Mouse (Mus musculus): ENCODE data around the gene 4930583I09Rik.

The 4930583I09Rik gene

GRCm38 (mm10) chr17:64835928-64836327 is at the start of gene 4930583I09Rik:
4930583I09Rik (minus strand) TSS chr17:64836071.
- no peak for DNase-seq (ENCODE audit: low read depth)

DNA sequence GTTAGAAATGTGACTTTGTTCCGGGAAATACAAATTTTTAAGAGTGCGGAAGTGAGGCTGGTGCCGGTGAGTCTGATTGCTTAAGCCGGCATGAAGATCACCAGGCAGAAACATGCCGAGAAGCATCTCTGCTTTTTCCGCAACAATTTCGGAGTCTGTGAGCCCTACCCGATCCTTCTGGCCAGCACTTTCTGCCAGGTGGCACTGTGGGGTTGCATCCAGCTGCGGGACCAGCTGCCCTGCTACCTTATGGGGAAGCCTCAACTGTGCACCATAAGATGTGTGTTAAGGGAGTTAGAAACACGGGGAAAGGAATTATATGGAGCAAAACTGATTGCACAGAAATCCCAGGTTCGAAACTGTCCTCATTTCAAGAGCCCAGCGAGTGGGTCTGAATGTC is 40.2 kb upstream of the 4930583I09Rik start:
- DNase-seq (ENCODE audit: low read depth): no peak

DNA sequence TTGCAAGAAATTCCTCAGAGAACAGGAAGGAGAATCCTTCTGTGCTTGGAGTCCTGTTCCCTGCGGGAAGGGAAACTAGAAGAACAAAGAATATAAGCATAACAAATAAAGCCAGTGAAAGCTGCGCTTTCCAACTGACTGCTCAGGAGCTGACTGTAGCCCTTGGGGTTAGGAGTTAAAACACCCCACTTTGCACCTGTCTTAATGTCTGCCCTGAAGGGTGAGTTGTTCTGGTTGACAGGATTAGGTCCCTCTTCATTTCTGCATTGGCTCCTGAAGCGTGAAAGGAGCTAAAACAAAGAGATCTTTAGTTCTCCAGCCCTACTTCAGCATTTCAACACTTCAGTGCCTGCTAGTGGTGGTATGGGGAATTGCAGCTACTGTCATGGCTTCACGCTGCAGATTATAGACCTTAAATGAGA is 37.8 kb upstream of the 4930583I09Rik start:
- peak; percentile 53 for DNase-seq (ENCODE audit: low read depth)

- DNase-seq (ENCODE audit: low read depth): no peak
Measured at GRCm38 (mm10) chr17:64863817-64864216, 27.9 kb upstream of the 4930583I09Rik start.

DNA sequence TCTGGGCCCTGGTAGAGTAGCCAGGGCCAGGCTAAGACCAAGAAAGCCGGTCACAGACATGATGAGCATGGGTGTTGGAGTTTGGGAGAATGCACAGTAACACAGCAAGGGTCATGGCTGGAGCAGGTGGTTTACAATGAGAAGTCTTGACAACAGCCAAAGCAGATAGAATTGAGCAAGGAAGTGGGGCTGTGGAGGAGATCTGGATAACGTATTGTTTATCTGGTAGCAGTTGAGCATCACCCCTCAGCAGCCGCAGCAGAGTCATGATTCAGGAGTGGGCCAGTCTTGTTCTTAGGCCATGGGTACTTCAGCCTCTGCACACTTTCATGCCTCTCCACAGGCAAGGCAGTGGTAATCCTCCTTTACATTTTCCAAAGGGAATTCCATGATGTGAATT is 25.1 kb upstream of the 4930583I09Rik start:
- DNase-seq (ENCODE audit: low read depth): no peak

DNA sequence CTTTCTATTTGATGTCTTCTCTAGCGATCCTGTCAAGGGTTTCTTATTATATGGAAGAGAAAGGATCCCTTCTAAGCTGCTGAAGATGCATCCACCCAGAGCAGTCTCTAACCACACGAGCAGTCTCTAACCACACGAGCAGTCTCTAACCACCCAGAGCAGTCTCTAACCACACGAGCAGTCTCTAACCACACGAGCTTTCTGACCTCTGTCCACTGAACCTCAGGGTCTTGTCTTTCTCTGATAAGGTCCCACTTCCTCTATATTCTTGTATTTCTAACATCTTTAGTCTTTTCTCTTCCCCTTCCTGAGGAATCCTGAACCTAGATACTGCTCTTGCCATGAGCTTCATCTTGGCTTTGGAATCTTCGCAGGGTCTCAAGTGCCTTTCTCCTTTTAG is 23.0 kb upstream of the 4930583I09Rik start:
- no peak for DNase-seq (ENCODE audit: low read depth)

GRCm38 (mm10) chr17:64848031-64848430 is 12.2 kb upstream of the 4930583I09Rik start:
- DNase-seq (ENCODE audit: low read depth): no peak

DNA sequence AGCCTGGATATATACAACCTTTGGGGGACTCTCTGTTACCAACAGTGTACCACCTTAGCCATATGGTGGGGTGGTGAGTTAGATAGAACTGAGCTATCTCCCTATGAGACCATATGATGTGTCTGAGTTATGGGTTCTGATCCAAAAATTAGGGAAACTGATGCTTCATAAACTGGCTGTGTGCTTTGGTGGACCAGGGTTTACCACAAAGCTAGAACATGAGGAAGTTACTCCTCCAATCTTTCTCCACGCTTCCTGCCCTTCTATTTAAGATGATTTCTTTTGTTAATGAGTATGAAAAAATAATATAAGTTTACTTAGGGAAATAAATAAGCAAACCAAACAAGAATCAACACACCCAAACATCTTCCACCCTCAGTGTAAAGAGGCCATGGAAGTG is 10.8 kb upstream of the 4930583I09Rik start:
- no peak for DNase-seq (ENCODE audit: low read depth)

DNA sequence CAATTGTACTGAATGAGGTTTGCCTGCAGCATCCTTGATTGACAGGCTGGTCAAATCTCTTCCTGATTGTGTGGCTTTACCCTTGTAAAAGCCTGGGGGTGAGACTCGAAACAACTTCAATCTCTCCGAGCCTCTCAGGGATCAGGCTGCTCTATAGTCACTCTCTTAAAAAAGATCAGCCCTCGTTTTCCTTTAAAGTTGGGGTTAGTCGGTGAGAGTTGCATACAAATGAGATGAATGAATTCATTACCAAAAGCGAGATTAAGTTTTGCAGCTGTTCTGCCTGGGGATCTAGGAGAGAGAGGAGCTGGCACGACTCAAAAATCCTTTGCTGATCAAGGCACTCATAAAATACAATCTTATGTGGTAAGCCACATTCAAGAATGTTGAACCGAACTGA is 1.0 kb upstream of the 4930583I09Rik start:
- no peak for DNase-seq (ENCODE audit: low read depth)

DNA sequence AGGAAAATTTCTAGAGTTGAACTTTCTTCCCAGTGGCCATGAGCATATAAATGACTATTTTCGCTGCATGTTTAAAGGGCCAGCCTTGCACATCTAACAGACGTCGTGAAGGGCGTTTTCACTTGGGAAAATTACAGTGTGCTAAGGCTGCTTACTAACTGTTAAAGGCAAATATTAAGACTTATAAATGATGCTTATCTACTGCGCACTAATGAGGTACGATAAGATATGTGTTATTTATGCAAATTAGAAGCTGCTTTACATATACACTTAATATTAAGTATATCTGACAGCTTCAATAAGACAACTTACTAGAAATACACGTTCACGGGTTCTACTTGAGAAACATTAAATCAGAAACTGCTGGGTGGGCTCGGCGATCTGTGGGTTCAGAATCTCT is 481 bp upstream of the 4930583I09Rik start:
- DNase-seq (ENCODE audit: low read depth): no peak

DNA sequence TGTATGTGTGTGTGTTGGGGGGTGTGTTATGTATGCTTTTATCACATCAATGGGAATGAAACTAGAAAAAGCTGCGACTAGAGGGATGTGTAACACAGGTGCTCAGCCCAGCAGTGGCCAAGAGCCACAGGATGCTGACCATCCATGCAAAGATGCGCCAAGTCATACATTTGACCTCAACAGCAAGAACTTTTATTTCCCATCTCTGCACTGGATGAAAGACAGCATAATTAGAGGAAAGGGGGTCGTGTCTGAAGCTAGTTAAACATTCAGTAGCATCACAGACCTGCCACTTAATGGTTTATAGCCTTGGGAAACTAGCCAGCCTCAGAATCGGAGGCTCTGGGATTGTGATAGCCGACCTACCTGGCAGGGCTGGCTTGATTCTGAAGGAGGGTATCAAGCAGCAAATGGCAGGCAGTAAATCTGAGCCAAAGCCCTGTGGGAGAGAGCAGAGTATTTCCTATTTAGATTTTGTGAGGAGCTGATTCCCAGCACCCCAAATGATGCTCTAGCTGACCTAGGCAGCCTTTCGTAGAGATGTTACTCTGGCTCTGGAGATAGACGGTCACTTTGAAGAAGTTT is 1.9 kb downstream of the 4930583I09Rik start:
- DNase-seq (ENCODE audit: low read depth): no peak

GRCm38 (mm10) chr17:64833071-64833470 is 2.8 kb downstream of the 4930583I09Rik start:
- DNase-seq (ENCODE audit: low read depth): no peak

DNA sequence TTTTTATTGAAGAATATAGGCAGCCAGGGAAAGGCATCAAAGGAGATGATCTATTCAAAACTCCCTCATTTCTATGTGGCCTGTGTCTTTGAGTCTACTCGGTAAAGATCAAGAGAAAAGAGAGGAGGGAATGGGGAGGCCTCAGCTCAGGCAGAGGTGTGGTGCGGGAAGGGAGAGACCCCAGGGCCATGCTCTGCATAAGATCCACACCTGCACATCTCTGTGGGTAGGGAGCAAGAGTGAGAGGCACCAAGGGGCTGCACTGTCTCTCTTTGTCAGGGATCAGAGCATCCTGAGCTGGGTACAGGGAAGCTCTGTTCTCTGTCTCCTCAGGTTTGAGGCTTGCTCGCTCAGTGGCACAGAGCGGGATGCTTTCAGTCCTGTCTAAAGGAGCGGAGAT is 8.4 kb downstream of the 4930583I09Rik start:
- DNase-seq (ENCODE audit: low read depth): no peak

- no peak for DNase-seq (ENCODE audit: low read depth)
Measured at GRCm38 (mm10) chr17:64826843-64827242, 9.0 kb downstream of the 4930583I09Rik start.

DNA sequence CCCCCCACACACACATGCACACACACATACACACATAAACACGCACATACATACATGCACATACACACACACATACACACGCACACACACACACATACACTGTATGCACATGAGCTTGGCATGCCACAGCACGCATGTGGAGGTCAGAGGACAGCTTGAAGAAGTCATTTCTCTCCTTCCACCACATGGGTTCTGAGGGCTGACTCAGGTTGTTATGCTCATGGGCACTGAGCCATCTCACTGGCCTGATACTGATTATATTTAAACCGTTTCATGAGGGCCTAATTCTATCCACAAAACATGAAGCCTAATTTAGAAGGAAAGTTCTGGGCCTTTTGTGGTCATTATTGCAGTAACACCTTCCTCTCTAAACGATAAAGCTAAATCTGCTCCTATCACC is 13.3 kb downstream of the 4930583I09Rik start:
- DNase-seq (ENCODE audit: low read depth): peak; percentile 66

DNA sequence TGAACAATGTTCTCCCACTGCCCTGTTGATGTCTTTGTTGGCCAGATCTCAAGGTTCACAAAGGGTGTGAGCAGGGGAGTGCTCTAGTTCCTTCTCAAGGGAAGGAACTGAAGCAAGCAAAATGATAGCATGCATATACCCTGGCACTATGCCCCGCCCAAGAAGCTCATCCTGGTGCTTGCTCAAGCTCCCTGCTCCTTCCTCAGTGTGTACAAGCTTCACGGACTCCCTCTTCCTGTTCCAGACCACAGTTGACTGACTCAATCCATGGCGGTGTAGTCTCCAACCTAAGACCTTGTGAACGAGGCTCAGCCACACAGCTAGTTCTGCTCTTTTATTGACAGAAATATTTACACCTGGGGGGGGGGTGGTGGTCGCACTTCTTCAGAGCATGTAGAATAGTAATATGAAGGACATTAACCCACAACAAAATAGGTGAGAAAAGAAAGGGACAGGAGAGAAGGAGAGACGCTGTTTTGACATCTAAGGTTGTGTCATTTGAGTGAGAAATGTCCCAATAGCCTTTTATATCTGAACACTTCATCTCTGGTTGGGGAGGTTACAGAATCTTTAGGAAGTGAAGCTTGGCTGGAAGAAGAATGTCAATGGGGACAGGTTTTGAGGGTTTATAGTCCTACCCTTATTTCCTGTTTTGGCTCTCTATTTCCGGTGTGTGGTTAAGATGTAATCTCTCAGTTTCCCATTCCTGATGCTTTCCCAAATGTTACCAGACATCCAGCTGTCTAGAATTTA is 14.9 kb downstream of the 4930583I09Rik start:
- DNase-seq (ENCODE audit: low read depth): no peak

GRCm38 (mm10) chr17:64816298-64816697 is 19.6 kb downstream of the 4930583I09Rik start:
- no peak for DNase-seq (ENCODE audit: low read depth)

GRCm38 (mm10) chr17:64815806-64816205 is 20.1 kb downstream of the 4930583I09Rik start:
- no peak for DNase-seq (ENCODE audit: low read depth)

GRCm38 (mm10) chr17:64813568-64813967 is 22.3 kb downstream of the 4930583I09Rik start:
- DNase-seq (ENCODE audit: low read depth): no peak

DNA sequence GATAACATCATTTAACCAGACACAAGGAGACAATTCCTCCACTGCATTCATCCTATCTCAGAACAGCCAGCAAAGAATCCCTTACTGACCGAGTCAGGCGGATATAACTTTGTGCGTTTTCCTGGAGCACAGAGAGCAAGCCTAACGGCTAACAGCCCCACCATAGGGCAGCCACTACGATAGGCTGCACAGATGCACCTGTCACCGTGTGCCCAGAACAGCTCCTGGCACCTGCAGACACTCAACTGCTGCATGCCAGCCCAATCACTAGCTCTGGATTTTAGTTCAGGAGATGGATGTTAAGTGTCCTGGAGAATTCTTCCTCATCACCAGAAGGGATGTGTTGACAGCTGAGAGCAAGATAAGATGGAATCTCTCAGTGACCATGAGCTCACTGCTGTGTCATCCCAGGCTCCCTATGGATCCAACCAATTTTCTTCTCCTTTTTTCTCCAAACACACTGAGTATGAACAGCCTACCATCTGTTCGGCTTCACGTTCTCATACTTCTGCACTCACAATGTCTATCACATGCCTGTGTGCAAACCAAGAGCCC is 29.8 kb downstream of the 4930583I09Rik start:
- no peak for DNase-seq (ENCODE audit: low read depth)

GRCm38 (mm10) chr17:64804375-64805124 is 31.3 kb downstream of the 4930583I09Rik start:
- DNase-seq (ENCODE audit: low read depth): no peak

DNA sequence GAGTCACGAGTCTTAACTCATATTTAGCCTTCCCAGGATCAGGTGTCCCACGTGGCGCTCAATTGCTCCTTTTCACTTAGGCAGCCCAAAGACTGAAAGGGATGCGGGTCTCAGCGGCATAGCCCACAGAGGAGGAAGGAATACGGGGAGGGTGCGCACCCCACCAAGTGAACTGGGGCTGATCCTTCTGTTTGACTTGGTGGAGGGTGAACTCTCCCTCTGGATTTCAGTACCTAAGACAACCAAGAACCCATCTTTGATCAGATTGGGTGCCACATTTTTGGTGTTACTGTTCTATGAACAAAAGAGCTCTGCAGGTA is 33.0 kb downstream of the 4930583I09Rik start:
- no peak for DNase-seq (ENCODE audit: low read depth)

Measured in NIH3T3 (cell line).